Mouse (Mus musculus) embryonic stem cell, embryonic (primary cell): ENCODE measurements around the gene Sla2.

ENCODE experiments used
- CTCF ChIA-PET, 4 experiments: fragments of 300-600 bp in 2 of 4; fragments of 350-600 bp in 2 of 4; sonication (Branson Sonifier 250); formaldehyde crosslinking; loops; one replicate each; lab custom pipeline; 2022; ENCODE audit warnings: inconsistent platforms in 2 of 4; lab: Charles Lee
- POLR2A ChIA-PET, 4 experiments: fragments of 300-600 bp in 2 of 4; fragments of 350-600 bp in 2 of 4; sonication (Branson Sonifier 250); formaldehyde crosslinking; loops; one replicate each; lab custom pipeline; 2022; ENCODE audit warnings: antibody characterized with exemption in 4 of 4, inconsistent platforms in 1 of 4; lab: Charles Lee

Sla2 gene

DNA sequence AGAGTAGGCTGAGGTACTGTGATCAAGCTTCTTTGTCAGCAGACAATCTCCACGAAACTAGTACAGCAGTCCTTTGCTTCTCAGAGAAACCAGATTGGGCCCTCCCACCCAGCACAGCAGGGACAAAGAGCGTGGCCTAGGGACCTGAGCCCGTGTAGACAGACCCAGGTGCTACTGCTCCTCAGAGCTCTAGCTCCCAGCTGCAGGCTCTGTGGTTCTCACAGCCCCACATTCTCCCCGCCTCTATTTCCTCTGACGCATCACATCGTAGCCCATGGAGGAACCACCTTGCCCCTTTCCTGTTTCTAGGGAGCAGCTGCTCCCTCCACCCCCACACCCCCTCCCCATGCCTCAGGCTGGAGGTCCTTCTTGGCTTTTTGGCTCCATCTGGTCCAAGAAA lies at the start of gene Sla2:
Gene Sla2 (minus strand): TSS at position 176 of the 400 bp plus-strand sequence.
- ChIA-PET POLR2A (interaction anchor here in 2 of 4 experiments (0.6 to 1.3 kb wide), 3 partner anchors 19 to 505 kb away, joined by 3 to 6 read pairs (median 3); partner anchors contain the start of gene 4930518I15Rik (in 1 of the 2)), CTCF (interaction anchor here in 2 of 4 experiments (1.0 kb wide), 2 partner anchors 18 to 143 kb away, joined by 3 read pairs; no protein-coding TSS in a partner anchor)

DNA sequence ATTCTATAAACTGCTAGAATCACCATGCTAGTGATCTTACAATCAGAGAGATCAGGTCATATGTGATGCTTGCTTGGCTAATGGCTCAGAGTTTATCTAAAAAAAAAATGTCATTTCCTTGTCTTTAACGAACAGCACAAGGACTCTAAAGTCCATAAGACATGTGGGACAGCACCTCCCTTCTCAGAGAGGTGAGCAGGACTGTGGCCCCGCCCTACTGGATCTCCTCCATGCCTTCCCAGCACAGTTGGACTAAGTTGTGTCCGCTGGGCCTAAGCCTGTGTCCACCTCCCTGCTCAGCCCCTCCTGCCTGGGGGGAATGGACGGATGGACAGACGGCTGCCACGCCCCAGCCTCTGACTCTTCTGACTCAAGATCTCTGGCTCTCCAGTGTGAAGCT lies 48.0 kb upstream of the Sla2 start:
- POLR2A ChIA-PET: interaction anchor here in 2 of 4 experiments (0.5 to 1.0 kb wide), 3 partner anchors 53 to 260 kb away, joined by 3 to 6 read pairs (median 3); no protein-coding TSS in a partner anchor

DNA sequence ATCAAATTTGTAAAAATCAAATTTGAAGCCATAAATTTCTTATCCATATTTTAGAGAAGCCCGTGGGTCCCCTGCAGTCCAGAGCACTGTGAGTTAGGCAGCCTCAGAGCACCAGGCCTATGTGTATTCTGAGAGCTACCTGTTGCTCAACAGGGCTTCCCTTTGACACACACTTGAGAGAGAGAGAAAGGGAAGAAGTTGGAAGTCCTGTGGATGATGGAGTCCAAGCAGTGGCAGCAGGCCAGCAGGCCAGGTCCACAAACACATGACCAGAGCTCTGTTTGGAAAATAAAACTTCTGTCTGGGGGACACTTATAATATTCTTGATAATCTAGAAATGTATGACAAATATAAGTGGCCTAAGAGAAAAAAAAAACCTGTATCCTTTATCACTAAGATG lies 46.4 kb upstream of the Sla2 start:
- CTCF ChIA-PET: no interaction called here

More for the DNA sequence above, 48.0 kb upstream of the Sla2 start:
- CTCF ChIA-PET: no interaction called here

DNA sequence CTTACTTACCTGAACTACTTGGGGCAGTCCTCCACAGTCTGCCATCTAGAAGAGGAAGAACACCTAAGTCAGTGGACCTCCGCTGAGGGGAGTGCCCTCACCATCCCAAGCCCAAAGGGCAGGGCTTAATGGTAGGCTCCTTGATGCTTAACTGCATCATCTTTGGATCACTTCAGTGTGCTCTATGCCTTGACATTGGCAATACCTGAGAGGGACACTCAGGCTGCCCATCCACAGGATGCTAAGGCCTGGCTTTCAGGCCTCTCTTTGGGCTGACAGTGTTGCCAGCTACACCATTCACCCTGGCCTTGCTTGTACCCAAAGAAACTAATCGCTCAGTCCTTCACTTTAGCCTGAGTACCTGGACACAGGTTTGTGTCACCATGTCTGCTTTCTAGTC lies 44.4 kb upstream of the Sla2 start:
- CTCF ChIA-PET: no interaction called here
- POLR2A ChIA-PET: no interaction called here

More for the DNA sequence above, 46.4 kb upstream of the Sla2 start:
- POLR2A ChIA-PET: no interaction called here

DNA sequence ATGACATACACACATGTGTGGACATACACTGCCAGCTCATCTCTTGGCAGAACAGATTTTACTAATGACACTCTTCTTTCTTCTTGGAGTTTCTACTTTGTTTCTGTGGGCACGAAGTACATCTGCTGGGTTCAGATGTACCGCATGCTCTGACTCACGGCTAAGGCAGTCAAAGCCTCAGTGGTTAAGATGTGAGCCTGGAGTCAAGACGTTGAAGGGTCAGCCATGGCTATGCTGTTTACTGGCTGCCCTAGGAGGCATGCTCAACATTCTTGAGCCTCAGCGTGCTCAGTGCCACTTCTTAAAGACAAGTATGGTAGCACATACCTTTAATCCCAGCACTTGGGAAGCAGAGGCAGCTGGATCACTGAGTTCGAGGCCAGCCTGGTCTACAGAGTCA lies 43.6 kb upstream of the Sla2 start:
- ChIA-PET CTCF (no interaction called here), POLR2A (no interaction called here)

DNA sequence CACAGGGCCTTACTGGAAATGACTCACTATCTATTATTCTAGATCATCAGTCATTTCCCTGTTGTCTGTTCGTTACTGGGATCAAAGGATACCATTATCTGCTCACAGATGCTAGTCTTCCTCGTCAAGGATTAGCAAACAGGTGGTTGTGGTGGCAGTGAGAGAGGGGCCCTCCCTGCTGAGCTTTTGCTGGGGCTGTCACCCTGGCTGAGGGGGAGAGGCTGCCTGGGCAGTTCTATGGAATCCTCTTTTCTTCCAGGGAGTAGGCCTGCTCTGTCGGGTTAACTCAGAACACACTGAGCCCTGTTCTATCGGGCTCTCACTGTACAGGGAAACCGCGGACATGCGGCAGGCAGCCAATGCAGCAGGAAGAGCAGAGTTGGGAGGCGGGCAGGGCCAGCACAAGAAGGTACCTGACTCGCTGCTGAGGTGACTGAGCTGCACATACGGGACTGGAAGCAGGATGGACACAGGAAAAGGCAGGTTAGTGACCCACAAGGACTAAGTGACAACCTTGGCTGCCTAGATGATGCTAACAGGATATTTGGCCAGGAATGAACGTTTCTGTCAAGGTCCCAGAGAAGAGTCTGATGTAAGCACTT lies 42.6 kb upstream of the Sla2 start:
- ChIA-PET CTCF (no interaction called here), POLR2A (interaction anchor here in 1 of 4 experiments (0.6 kb wide), 1 partner anchor 34 kb away, joined by 3 read pairs; no protein-coding TSS in a partner anchor)

DNA sequence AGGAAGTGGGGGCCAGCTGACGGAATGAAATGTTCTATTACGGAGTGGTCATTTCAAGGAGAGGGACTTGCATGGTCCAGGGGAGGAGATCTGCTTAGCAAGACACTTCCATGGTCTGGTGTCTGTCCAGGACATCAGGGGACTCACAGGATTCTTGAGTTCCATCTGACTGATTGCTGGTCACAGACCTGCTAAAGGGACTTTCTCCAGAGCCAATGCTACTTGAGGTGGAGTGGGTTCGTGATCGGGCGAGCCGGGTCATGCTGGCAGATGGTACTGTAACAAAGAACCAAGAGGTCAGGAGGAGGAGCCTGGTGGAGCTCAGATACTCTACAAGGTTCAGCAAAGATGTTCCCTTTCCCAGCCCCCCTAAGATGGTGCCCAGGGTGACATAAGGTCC lies 41.6 kb upstream of the Sla2 start:
- ChIA-PET CTCF (no interaction called here), POLR2A (no interaction called here)

DNA sequence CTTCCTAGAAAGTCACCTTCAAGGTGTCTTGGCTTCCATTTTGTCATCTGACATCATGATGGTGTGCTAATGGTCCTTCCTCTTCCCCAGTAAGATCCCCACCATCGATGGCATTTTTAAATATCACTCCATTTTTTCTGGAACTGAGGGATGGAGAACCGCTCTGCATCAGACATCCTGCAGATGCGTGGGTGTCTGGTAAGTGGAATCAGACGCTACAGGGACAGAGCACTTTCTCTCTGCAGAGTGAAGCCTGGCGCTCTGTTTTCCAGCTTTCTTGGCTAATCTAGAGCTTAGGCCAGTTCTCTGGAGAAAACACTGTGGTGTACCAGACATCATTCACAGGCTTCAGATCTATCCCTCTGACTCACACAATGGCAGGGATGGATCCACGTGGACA lies 40.7 kb upstream of the Sla2 start:
- POLR2A ChIA-PET: no interaction called here
- CTCF ChIA-PET: no interaction called here

DNA sequence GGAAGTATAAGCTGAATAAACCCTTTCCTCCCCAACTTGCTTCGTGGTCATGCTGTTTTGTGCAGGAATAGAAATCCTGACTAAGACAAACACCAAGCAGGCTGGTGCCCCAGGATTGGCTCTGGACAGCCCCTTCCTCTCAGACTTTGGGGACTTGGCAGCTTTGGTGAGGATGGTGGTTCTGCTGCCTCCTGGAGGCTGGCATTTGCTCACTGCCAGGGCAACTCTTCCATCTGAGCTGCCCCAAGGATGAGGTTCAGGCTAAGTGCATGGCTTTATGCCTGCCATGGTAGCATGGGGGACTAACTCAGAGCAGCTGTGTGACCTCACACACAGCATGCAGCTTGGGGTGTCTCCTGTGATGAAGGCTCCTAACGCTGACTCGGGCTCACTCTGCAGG lies 38.6 kb upstream of the Sla2 start:
- ChIA-PET POLR2A (interaction anchor here in 2 of 4 experiments (0.6 to 1.0 kb wide), 2 partner anchors 133 to 1184 kb away, joined by 3 read pairs; no protein-coding TSS in a partner anchor), CTCF (interaction anchor here in 1 of 4 experiments (1.0 kb wide), 1 partner anchor 70 kb away, joined by 3 read pairs; no protein-coding TSS in a partner anchor)

DNA sequence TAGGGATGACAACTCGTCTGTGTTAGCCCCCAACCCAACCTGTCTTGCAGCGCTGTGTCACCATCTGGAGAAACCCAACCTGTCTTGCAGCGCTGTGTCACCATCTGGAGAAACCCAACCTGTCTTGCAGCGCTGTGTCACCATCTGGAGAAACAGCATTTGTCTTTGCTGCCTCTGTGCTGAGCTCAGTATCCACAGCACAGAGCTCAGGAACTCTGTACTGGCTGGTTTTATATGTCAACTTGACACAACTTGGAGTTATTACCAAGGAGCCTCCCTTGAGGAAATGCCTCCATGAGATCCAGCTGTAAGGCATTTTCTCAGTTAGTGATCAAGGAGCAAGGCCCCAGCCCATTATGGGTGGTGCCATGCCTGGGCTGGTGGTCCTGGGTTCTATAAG lies 38.1 kb upstream of the Sla2 start:
- POLR2A ChIA-PET: interaction anchor here in 3 of 4 experiments (0.6 to 1.0 kb wide), 3 partner anchors 35 to 1183 kb away, joined by 3 to 4 read pairs (median 3); no protein-coding TSS in a partner anchor
- CTCF ChIA-PET: interaction anchor here in 1 of 4 experiments (1.0 kb wide), 1 partner anchor 71 kb away, joined by 3 read pairs; no protein-coding TSS in a partner anchor

DNA sequence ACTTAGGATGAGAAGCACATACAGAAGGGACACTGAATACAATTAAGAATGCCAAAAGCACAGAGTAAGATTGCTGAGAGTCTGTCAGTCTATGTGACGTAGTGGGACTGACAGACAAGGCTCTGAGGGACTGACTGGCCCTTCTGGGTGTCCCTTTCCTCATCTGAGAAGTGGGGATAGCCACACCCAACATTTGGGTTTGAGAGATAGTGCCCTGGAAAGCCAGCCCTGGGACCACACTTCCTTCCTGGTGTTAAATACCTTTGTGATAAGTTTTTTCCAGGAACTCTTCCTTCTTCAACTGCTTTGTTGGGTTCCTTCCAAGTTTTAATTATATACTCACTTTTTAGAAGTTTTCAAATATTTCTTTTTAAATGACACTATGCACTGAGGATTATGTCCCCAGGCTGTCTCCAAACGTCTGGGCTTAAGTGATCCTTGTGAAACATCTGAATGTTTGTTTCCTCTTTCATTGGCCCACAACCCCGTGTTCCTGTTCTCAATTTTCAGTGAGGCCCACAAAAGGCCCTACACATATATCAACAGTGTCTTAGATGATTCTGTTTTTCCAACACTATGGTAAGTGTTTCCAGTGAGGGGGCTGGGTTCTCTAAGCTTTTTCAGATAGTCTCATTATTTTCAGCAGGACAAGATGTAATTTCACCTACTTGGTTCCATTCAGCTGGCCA lies 37.4 kb upstream of the Sla2 start:
- POLR2A ChIA-PET: interaction anchor here in 2 of 4 experiments (0.6 to 1.0 kb wide), 2 partner anchors 34 to 134 kb away, joined by 3 to 4 read pairs; no protein-coding TSS in a partner anchor

DNA sequence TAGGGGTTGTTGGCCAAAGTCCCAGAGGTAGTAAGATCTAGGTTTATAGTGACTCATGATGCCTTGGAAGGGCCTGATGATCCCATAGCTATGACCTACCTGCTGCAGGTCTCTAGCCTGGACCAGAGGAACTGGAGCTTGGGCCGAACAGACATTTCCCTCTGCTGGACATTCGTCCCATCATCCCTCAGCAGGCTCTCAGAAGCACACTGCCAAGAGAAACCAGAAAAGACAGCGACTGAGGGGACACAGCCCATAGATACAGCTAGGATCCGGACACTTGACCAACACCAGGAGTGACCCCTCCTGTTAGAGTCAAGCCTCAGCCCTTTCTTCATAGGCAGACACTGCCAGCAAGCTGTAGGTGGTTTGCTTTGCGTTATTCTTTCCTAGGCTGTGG lies 36.1 kb upstream of the Sla2 start:
- ChIA-PET CTCF (no interaction called here), POLR2A (no interaction called here)

More for the DNA sequence above, 37.4 kb upstream of the Sla2 start:
- CTCF ChIA-PET: interaction anchor here in 1 of 4 experiments (1.0 kb wide), 1 partner anchor 72 kb away, joined by 3 read pairs; no protein-coding TSS in a partner anchor

DNA sequence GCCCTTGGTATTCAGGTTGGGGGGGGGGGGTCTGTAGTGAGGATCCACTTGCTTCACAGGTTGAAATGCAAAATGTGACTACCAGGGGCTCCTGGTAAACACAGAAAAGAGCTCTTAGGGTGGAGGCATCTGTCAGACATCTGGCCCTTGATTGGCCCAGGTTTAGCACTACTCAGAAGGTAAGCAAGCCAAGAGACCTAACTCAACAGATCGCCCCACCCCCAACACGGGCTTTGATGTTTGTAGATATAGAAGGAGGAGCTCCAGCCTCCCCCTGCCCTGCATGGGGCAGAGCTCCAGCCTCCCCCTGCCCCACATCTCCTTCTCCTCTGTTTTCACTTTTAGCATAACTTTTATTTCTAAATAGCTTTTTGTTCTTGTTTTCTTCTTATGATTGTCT lies 32.8 kb upstream of the Sla2 start:
- CTCF ChIA-PET: interaction anchor here in 3 of 4 experiments (0.6 to 1.7 kb wide), 6 partner anchors 16 to 262 kb away, joined by 3 to 5 read pairs (median 4); no protein-coding TSS in a partner anchor
- POLR2A ChIA-PET: interaction anchor here in 3 of 4 experiments (0.5 to 1.0 kb wide), 8 partner anchors 19 to 1225 kb away, joined by 3 to 7 read pairs (median 4); no protein-coding TSS in a partner anchor

DNA sequence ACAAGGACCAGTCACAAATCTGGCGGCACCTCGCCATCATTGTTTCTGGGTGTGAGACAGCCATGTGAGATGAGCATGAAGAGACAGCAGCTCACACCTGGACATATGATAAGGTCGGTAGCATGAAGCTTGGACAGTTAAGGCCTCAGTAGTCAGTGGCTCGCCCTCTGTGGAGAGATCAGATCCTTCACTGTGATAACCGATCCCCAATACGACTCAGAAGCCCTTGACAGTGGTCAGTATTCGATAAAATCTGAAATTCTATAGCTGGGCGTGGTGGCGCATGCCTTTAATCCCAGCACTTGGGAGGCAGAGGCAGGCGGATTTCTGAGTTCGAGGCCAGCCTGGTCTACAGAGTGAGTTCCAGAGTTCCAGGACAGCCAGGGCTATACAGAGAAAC lies 32.2 kb upstream of the Sla2 start:
- POLR2A ChIA-PET: interaction anchor here in 3 of 4 experiments (0.5 to 1.0 kb wide), 6 partner anchors 31 to 1226 kb away, joined by 3 to 5 read pairs (median 3); no protein-coding TSS in a partner anchor
- CTCF ChIA-PET: interaction anchor here in 2 of 4 experiments (0.8 to 1.7 kb wide), 4 partner anchors 16 to 197 kb away, joined by 3 to 5 read pairs (median 4); no protein-coding TSS in a partner anchor

DNA sequence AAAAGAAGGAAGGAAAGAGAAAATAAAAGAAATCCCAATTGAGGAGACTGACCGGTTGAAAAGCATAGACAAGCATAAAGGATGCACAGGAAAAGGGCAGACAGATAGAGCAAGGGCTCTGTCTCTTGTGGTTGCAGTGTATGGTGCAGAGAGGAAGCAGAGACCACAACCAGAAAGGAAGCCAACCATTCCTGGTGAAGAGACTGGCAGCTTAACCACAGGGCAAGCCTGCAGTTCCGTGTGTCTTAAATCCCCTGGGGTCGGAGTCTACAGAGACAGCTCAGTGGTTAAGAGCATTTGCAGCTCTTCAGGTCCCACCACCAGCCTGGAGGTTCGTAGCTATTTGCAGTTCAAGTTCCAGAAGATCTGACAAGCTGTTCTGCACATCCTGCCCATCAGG lies 31.6 kb upstream of the Sla2 start:
- CTCF ChIA-PET: no interaction called here
- POLR2A ChIA-PET: interaction anchor here in 1 of 4 experiments (0.5 kb wide), 1 partner anchor 31 kb away, joined by 3 read pairs; no protein-coding TSS in a partner anchor

DNA sequence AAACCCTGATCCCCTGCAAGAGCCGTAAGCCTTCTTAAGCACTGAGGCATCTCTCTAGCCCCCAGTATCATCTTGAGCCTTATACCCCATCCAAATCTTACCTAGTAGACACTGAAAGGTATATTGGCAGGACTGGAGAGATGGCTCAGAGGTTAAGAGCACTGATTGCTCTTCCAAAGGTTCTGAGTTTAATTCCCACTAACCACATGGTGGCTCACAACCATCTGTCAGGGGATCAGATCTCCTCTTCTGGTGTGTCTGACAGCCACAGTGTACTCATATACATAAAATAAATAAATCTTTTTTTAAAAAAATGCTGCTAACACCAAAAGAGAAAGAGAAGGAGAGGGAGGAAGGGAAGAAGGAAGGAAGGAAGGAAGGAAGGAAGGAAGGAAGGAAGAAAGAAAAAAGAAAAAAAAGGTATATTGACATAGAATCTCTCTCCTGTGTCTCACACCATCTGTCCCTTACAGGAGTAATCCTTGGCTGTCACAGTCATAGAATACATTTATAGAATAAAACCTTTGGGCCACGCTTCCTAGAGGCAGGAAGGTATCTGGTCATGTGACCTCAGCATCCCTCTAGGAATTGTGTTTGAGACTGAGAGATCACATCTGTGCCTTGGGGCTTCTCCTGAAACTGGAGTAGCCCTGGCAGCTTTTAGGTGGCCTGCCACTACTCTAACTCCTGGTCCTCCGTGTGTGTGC lies 29.6 kb upstream of the Sla2 start:
- CTCF ChIA-PET: no interaction called here
- POLR2A ChIA-PET: no interaction called here

DNA sequence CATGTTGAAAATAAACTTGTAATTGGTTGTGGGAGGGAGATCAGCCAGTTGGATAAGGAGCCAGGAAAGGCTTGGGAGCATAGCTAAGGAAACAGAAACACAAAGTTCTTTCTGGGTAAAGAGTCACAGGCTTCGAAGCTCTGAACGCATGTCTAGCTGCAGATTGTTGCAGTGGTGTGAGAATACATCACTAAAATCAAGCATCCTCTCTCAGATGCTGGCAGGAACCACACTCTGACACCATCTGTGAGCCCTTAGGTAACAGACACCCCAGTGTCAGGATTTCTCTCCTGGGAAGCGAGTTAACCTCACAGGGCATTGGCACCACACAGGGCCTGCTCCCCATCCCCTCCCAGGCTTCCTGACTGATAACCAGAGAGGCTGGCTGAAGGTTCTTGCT lies 28.6 kb upstream of the Sla2 start:
- CTCF ChIA-PET: interaction anchor here in 1 of 4 experiments (0.5 kb wide), 1 partner anchor 54 kb away, joined by 3 read pairs; no protein-coding TSS in a partner anchor
- POLR2A ChIA-PET: no interaction called here

DNA sequence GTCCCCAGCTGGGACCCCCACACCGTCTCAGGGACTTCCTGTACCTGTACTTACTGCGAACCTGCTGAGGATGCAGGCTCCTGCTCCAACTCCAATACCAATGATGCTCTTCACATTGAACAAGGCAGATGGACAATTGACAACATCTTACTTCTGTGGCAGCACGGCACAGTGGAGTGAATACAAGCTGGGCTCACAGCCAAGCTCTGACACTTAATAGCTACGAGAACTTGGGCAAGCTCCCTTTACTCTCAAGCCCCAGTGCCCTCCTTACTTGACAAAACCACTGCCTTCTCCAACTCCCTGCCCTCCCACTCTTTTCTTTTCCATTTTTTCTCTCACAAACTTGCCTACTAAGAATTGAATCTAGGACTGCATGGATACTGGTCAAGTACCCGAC lies 26.2 kb upstream of the Sla2 start:
- CTCF ChIA-PET: no interaction called here
- POLR2A ChIA-PET: interaction anchor here in 1 of 4 experiments (1.0 kb wide), 1 partner anchor 29 kb away, joined by 3 read pairs; no protein-coding TSS in a partner anchor
